Mouse (Mus musculus) ES-E14 (cell line): ENCODE measurements around the gene Csf2rb. TPM values are rescaled to one million over a fixed set of nuclear protein-coding genes. Genes with fewer than 3 reads are reported as not detected.
"Not testable (repeated sequence)": the region's sequence is repeated elsewhere in the genome, so short reads cannot be mapped to it uniquely, and the experiment has no call there.

Experiments
- DNase-seq: peaks from one replicate; pipeline ENCODE4 v3.0.0-alpha.2; 2013; ENCODE audit warnings: low read depth, low spot score
- H3K27ac ChIP-seq: 2 replicates; pipeline ENCODE4 v1.5.1; 2012; ENCODE audit warnings: low read depth, mild to moderate bottlenecking, low read length, moderate library complexity, mixed read lengths; ENCODE audit not compliant: poor library complexity, insufficient read depth, severe bottlenecking
- H3K36me3 ChIP-seq: 2 replicates; pipeline ENCODE4 v1.6.1; 2012; ENCODE audit warnings: mild to moderate bottlenecking, low read length, moderate library complexity, mixed read lengths; ENCODE audit not compliant: control insufficient read depth, poor library complexity, insufficient read depth, severe bottlenecking
- H3K4me1 ChIP-seq, 2 experiments: fragments of 150-350 bp in 1 of 2; sonication (generic) in 1 of 2; 2 replicates each; pipeline ENCODE4 v1.6.1; 2012; ENCODE audit warnings: low read length in 2 of 2, mild to moderate bottlenecking in 1 of 2, mixed read lengths in 1 of 2; ENCODE audit not compliant: control insufficient read depth in 2 of 2, insufficient read depth in 2 of 2, poor library complexity in 1 of 2
- H3K4me3 ChIP-seq, 2 experiments: fragments of 150-350 bp in 1 of 2; sonication (generic) in 1 of 2; 2 replicates each; pipeline ENCODE4 v1.5.1; 2012; ENCODE audit warnings: low read length in 2 of 2, low read depth in 1 of 2, mild to moderate bottlenecking in 1 of 2, mixed read lengths in 1 of 2; ENCODE audit not compliant: insufficient read depth in 1 of 2, poor library complexity in 1 of 2, severe bottlenecking in 1 of 2
- H3K9ac ChIP-seq: 2 replicates; pipeline ENCODE4 v1.6.1; 2012; ENCODE audit warnings: low read depth, mild to moderate bottlenecking, low read length, mixed read lengths; ENCODE audit not compliant: poor library complexity, insufficient read depth, severe bottlenecking
- H3K9me3 ChIP-seq: fragments of 150-350 bp; sonication (generic); 2 replicates; pipeline ENCODE4 v1.6.1; 2012; ENCODE audit warnings: low read depth, mild to moderate bottlenecking, low read length; ENCODE audit not compliant: control insufficient read depth, insufficient read depth
- CHD2 ChIP-seq: IDR thresholded peaks from 2 replicates; pipeline ENCODE4 v1.6.1; 2014; ENCODE audit warnings: mild to moderate bottlenecking, low read depth, low read length, inconsistent platforms
- HCFC1 ChIP-seq: IDR thresholded peaks from 2 replicates; pipeline ENCODE4 v1.6.1; 2012; ENCODE audit warnings: low read length, inconsistent platforms, borderline replicate concordance; ENCODE audit not compliant: insufficient read depth
- MAFK ChIP-seq: IDR thresholded peaks from 2 replicates; pipeline ENCODE4 v1.6.1; 2014; ENCODE audit warnings: mild to moderate bottlenecking, low read depth, low read length, inconsistent platforms; ENCODE audit not compliant: insufficient read depth
- ZC3H11A ChIP-seq: IDR thresholded peaks from 2 replicates; pipeline ENCODE4 v1.6.1; 2012; ENCODE audit warnings: low read depth, mild to moderate bottlenecking, inconsistent platforms, low read length, borderline replicate concordance
- ZNF384 ChIP-seq: IDR thresholded peaks from 2 replicates; pipeline ENCODE4 v1.6.1; 2012; ENCODE audit warnings: low read depth, low read length, inconsistent platforms
- in situ Hi-C, 2 experiments: fragments of 600-800 bp; cut with MboI; formaldehyde crosslinking; loops; one replicate each; pipeline ENCODE4 v1.15.1; 2025; ENCODE audit warnings: low sequenced_read_pairs in 2 of 2, inconsistent platforms in 1 of 2; ENCODE audit not compliant: unreplicated experiment in 2 of 2
- total RNA-seq: library from RNA; depleted of rRNA; stranded (reverse); fragments of 300-350 nt; gene quantifications from 2 replicates; pipeline ENCODE4 v1.2.3, GENCODE M21; 2012

The Csf2rb gene
- total RNA-seq, 1 experiment, result 1.1 TPM

- in situ Hi-C loops, H3K4me3 ChIP-seq, H3K9ac ChIP-seq, H3K9me3 ChIP-seq, DNase-seq, H3K36me3 ChIP-seq, H3K27ac ChIP-seq, H3K4me1 ChIP-seq: not testable (repeated sequence)
- peak; percentile 81; the same call in 1 of the 2 replicates for TF ChIP-seq CHD2
Measured at GRCm38 (mm10) chr15:78327753-78328341, 2.3 kb downstream of the Csf2rb start.

GRCm38 (mm10) chr15:78328520-78329097, 3.1 kb downstream of the Csf2rb start:
- H3K4me3 ChIP-seq, result no peak overlapping the region
- TF ChIP-seq MAFK (no peak), ZC3H11A (no peak), CHD2 (no peak), HCFC1 (no peak), ZNF384 (no peak)
- in situ Hi-C loops, result no loop called here

GRCm38 (mm10) chr15:78329972-78330371, 4.4 kb downstream of the Csf2rb start:
- H3K36me3 ChIP-seq, DNase-seq, H3K9me3 ChIP-seq, in situ Hi-C loops, H3K9ac ChIP-seq, H3K4me1 ChIP-seq, H3K27ac ChIP-seq, H3K4me3 ChIP-seq: not testable (repeated sequence)

More at GRCm38 (mm10) chr15:78328520-78329097, 3.1 kb downstream of the Csf2rb start:
- H3K27ac ChIP-seq, result no peak overlapping the region
- H3K4me1 ChIP-seq, result no peaks in the 10 kb centered on the region
- H3K9ac ChIP-seq, result no peak overlapping the region
- no peak for DNase-seq
- no peaks in the 10 kb centered on the region for H3K9me3 ChIP-seq
- no peaks in the 10 kb centered on the region for H3K36me3 ChIP-seq

GRCm38 (mm10) chr15:78330706-78331105, 5.2 kb downstream of the Csf2rb start:
- Histone ChIP-seq H3K4me3 (no peak overlapping the region), H3K9me3 (no peaks in the 10 kb centered on the region), H3K4me1 (no peaks in the 10 kb centered on the region), H3K36me3 (no peaks in the 10 kb centered on the region), H3K27ac (no peak overlapping the region), H3K9ac (no peak overlapping the region)
- TF ChIP-seq ZNF384 (no peak), MAFK (no peak), HCFC1 (no peak), CHD2 (no peak), ZC3H11A (no peak)
- in situ Hi-C loops, result no loop called here
- no peak for DNase-seq
